Mouse (Mus musculus) liver, embryonic 16.5 days (tissue): ENCODE measurements around the gene Cacna2d2. TPM values are rescaled to one million over a fixed set of nuclear protein-coding genes. Genes with fewer than 3 reads are reported as not detected.

ENCODE experiments used
- ATAC-seq: fragments of 200-750 bp; cut with Nextera tagmentation; 2 replicates; pipeline ENCODE4 v1.8.0; 2017; ENCODE audit warnings: low read depth, mild to moderate bottlenecking, moderate number of reproducible peaks, moderate library complexity
- H3K27ac ChIP-seq: fragments of 300-500 bp; sonication (generic); 2 replicates; pipeline ENCODE4 v1.5.1; 2014; ENCODE audit warnings: mild to moderate bottlenecking, low read length
- H3K27me3 ChIP-seq: fragments of 300-500 bp; sonication (generic); 2 replicates; pipeline ENCODE4 v1.6.1; 2014; ENCODE audit warnings: low read depth, low read length, mixed read lengths; ENCODE audit not compliant: control insufficient read depth, insufficient read depth
- H3K36me3 ChIP-seq: fragments of 300-500 bp; sonication (generic); 2 replicates; pipeline ENCODE4 v1.6.1; 2014; ENCODE audit warnings: mild to moderate bottlenecking; ENCODE audit not compliant: control insufficient read depth, insufficient read depth
- H3K4me1 ChIP-seq: fragments of 300-500 bp; sonication (generic); 2 replicates; pipeline ENCODE4 v1.6.1; 2014; ENCODE audit warnings: low read depth, low read length, mixed read lengths; ENCODE audit not compliant: control insufficient read depth
- H3K4me2 ChIP-seq: fragments of 300-500 bp; sonication (generic); 2 replicates; pipeline ENCODE4 v1.6.1; 2014; ENCODE audit warnings: low read depth, low read length, mixed read lengths
- H3K4me3 ChIP-seq: fragments of 300-500 bp; sonication (generic); 2 replicates; pipeline ENCODE4 v1.5.1; 2014; ENCODE audit warnings: low read depth, mild to moderate bottlenecking, low read length
- H3K9ac ChIP-seq: fragments of 300-500 bp; sonication (generic); 2 replicates; pipeline ENCODE4 v1.6.1; 2014; ENCODE audit warnings: low read depth, low read length
- H3K9me3 ChIP-seq: fragments of 300-500 bp; sonication (generic); replicated peaks from 2 replicates; pipeline ENCODE4 v1.6.1; 2016; ENCODE audit warnings: low read length; ENCODE audit not compliant: control insufficient read depth
- WGBS: fragments of 180-500 bp; shearing (Covaris S2); extraction: QIAGEN DNeasy Blood & Tissue Kit; methylation state at CpG from one replicate; pipeline ENCODE4 v1.1.7; 2014; ENCODE audit not compliant: insufficient replicate concordance; 5-methylcytosine and 5-hydroxymethylcytosine counted together
- polyA plus RNA-seq: library from polyadenylated mRNA; unstranded; fragments of >200 nt; fragmentation: Nextera tagmentation; extraction: Ambion mirVana; gene quantifications from 2 replicates; pipeline ENCODE4 v1.2.1, GENCODE M21; 2015

The Cacna2d2 gene
- polyA plus RNA-seq, 1 experiment from 2014 or later: not detected

- Histone ChIP-seq H3K9ac (no peak overlapping the region), H3K36me3 (no peaks in the 10 kb centered on the region), H3K27me3 (no peaks in the 10 kb centered on the region), H3K4me3 (peak overlapping the region; percentile 10; the same call in 1 of the 2 replicates), H3K9me3 (no peaks in the 10 kb centered on the region), H3K4me1 (peaks cover 9% of the 10 kb centered on the region), H3K4me2 (peak overlapping the region; percentile 3; the same call in 1 of the 2 replicates), H3K27ac (no peak overlapping the region)
- WGBS: 49% methylated on average over 8 of the region's 8 CpGs
- ATAC-seq: peak; percentile 45; the same call in 1 of the 2 replicates
Observed at GRCm38 (mm10) chr9:107490146-107490545, 90.7 kb downstream of the Cacna2d2 start.

GRCm38 (mm10) chr9:107490625-107491024 lies 91.2 kb downstream of the Cacna2d2 start:
- Histone ChIP-seq H3K4me2 (peak overlapping the region; percentile 18; the same call in 1 of the 2 replicates), H3K4me3 (no peak overlapping the region), H3K4me1 (peaks cover 11% of the 10 kb centered on the region), H3K9me3 (no peaks in the 10 kb centered on the region), H3K27me3 (no peaks in the 10 kb centered on the region), H3K9ac (no peak overlapping the region), H3K36me3 (no peaks in the 10 kb centered on the region), H3K27ac (no peak overlapping the region)
- 29% methylated on average over 6 of the region's 6 CpGs for WGBS
- peak; percentile 38; the same call in 1 of the 2 replicates for ATAC-seq

GRCm38 (mm10) chr9:107493511-107493910 lies 94.1 kb downstream of the Cacna2d2 start:
- Histone ChIP-seq H3K27me3 (no peaks in the 10 kb centered on the region), H3K36me3 (no peaks in the 10 kb centered on the region), H3K27ac (no peak overlapping the region), H3K9ac (no peak overlapping the region), H3K4me3 (no peak overlapping the region), H3K4me2 (no peak overlapping the region), H3K4me1 (peaks cover 26% of the 10 kb centered on the region), H3K9me3 (no peaks in the 10 kb centered on the region)
- 26% methylated on average over 1 of the region's 1 CpGs for WGBS
- ATAC-seq: no peak

DNA sequence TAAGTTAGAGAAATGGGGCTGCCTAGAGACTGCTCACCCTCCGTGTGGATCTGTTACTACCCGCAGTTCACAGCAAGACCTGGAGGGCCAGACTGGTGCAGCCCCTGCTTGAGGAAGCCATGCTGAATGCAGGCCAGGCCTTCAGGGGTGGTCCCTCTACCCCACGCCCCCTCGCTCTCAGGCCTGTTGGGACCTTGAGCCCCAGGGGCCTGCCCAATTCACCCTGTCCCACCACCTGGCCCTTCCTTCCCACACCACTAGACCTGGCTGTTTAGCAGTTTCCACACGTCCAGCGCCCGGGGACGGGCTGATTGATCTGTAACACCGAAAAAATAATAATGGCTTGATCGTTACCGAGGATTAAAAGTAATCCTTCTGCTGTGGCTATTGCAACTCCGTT lies 94.8 kb downstream of the Cacna2d2 start:
- Histone ChIP-seq H3K27ac (no peak overlapping the region), H3K4me2 (no peak overlapping the region), H3K4me3 (no peak overlapping the region), H3K27me3 (no peaks in the 10 kb centered on the region), H3K9ac (no peak overlapping the region), H3K36me3 (no peaks in the 10 kb centered on the region), H3K4me1 (peaks cover 26% of the 10 kb centered on the region), H3K9me3 (no peaks in the 10 kb centered on the region)
- 80% methylated on average over 12 of the region's 12 CpGs for WGBS
- ATAC-seq: no peak

- H3K9me3 ChIP-seq: no peaks in the 10 kb centered on the region
- 37% methylated on average over 3 of the region's 3 CpGs for WGBS
- H3K9ac ChIP-seq: no peak overlapping the region
- peak; percentile 68 for ATAC-seq
- H3K27me3 ChIP-seq: no peaks in the 10 kb centered on the region
- H3K4me3 ChIP-seq: no peak overlapping the region
- H3K27ac ChIP-seq: no peak overlapping the region
- H3K36me3 ChIP-seq: no peaks in the 10 kb centered on the region
- H3K4me2 ChIP-seq: peak overlapping the region; percentile 21; the same call in 1 of the 2 replicates
- H3K4me1 ChIP-seq: peaks cover 18% of the 10 kb centered on the region
Observed at GRCm38 (mm10) chr9:107496359-107496758, 96.9 kb downstream of the Cacna2d2 start.

DNA sequence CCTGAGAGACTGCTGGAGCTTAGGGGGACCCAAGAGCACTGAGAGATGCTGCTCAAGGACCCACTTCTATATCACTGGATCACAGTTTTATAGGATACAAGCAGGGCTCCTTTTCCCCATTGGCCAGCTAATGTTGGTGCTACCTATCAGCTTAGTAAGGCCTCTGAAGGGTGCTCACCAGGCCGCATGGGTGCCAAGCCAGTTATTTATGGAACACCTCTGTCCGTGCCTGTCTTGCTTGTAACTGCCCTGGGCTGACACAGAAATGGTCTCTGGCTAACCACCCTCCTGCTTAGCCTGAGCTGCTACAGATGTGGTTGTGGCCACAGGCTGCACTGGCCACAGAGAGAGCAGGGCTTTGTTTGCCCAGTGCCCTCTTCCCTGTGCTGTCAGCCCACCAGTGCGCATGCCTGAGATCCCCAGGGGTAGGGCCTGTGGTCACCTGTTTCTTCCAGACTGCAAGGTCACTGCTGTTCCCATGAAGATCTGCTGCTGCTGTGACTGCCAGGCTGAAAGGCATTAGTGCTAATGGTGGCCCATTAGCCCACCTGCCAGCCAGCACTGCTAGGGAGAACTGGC lies 101.4 kb downstream of the Cacna2d2 start:
- no peak for ATAC-seq
- Histone ChIP-seq H3K9me3 (no peaks in the 10 kb centered on the region), H3K9ac (no peak overlapping the region), H3K4me2 (no peak overlapping the region), H3K36me3 (no peaks in the 10 kb centered on the region), H3K4me3 (no peak overlapping the region), H3K4me1 (peaks cover 13% of the 10 kb centered on the region), H3K27ac (no peak overlapping the region), H3K27me3 (no peaks in the 10 kb centered on the region)
- WGBS: 66% methylated on average over 3 of the region's 3 CpGs

- WGBS: 68% methylated on average over 12 of the region's 12 CpGs
- H3K4me3 ChIP-seq: no peak overlapping the region
- no peaks in the 10 kb centered on the region for H3K4me1 ChIP-seq
- no peak overlapping the region for H3K4me2 ChIP-seq
- H3K9me3 ChIP-seq: no peaks in the 10 kb centered on the region
- no peak overlapping the region for H3K9ac ChIP-seq
- no peaks in the 10 kb centered on the region for H3K36me3 ChIP-seq
- no peak for ATAC-seq
- no peak overlapping the region for H3K27ac ChIP-seq
- H3K27me3 ChIP-seq: no peaks in the 10 kb centered on the region; the same call in 1 of the 2 replicates
Observed at GRCm38 (mm10) chr9:107502131-107502846, 102.9 kb downstream of the Cacna2d2 start.

- Histone ChIP-seq H3K27ac (no peak overlapping the region), H3K9me3 (no peaks in the 10 kb centered on the region), H3K4me2 (no peak overlapping the region), H3K4me1 (no peaks in the 10 kb centered on the region), H3K4me3 (no peak overlapping the region), H3K9ac (no peak overlapping the region), H3K36me3 (no peaks in the 10 kb centered on the region), H3K27me3 (no peaks in the 10 kb centered on the region; the same call in 1 of the 2 replicates)
- 65% methylated on average over 19 of the region's 19 CpGs for WGBS
- ATAC-seq: no peak
Observed at GRCm38 (mm10) chr9:107504662-107505537, 105.5 kb downstream of the Cacna2d2 start.
